Mouse (Mus musculus) kidney, postnatal 0 days (tissue): ENCODE measurements around the gene Gm16503. TPM values are rescaled to one million over a fixed set of nuclear protein-coding genes. Genes with fewer than 3 reads are reported as not detected.
A peak's percentile ranks its signal among the peaks of the same experiment; 100 is the strongest.
"Not testable (repeated sequence)": the region's sequence is repeated elsewhere in the genome, so short reads cannot be mapped to it uniquely, and the experiment has no call there.

ENCODE experiments used
- ATAC-seq: fragments of 200-750 bp; cut with Nextera tagmentation; replicated peaks from 2 replicates; pipeline ENCODE4 v1.8.0; 2017; ENCODE audit warnings: low read depth, moderate number of reproducible peaks, moderate TSS enrichment, moderate library complexity; ENCODE audit not compliant: low FRiP score
- DNase-seq: peaks from one replicate; pipeline ENCODE4 v3.0.0-alpha.2; 2016; ENCODE audit warnings: low spot score
- H3K27ac ChIP-seq: fragments of 300-500 bp; sonication (generic); 2 replicates; pipeline ENCODE4 v1.5.1; 2014; ENCODE audit warnings: mild to moderate bottlenecking
- H3K27me3 ChIP-seq: fragments of 300-500 bp; sonication (generic); 2 replicates; pipeline ENCODE4 v1.6.1; 2014; ENCODE audit warnings: low read length, mixed read lengths; ENCODE audit not compliant: insufficient read depth
- H3K36me3 ChIP-seq: fragments of 300-500 bp; sonication (generic); 2 replicates; pipeline ENCODE4 v1.6.1; 2014; ENCODE audit warnings: low read length, mixed read lengths; ENCODE audit not compliant: insufficient read depth
- H3K4me1 ChIP-seq: fragments of 300-500 bp; sonication (generic); replicated peaks from 2 replicates; pipeline ENCODE4 v1.6.1; 2014; ENCODE audit warnings: antibody characterized with exemption, low read length, mixed read lengths; ENCODE audit not compliant: insufficient read depth
- H3K4me2 ChIP-seq: fragments of 300-500 bp; sonication (generic); 2 replicates; pipeline ENCODE4 v1.6.1; 2014; ENCODE audit warnings: mild to moderate bottlenecking, low read length, moderate library complexity, mixed read lengths
- H3K4me3 ChIP-seq: fragments of 300-500 bp; sonication (generic); replicated peaks from 2 replicates; pipeline ENCODE4 v1.5.1; 2014; ENCODE audit warnings: low read depth, low read length
- H3K9ac ChIP-seq: fragments of 300-500 bp; sonication (generic); 2 replicates; pipeline ENCODE4 v1.6.1; 2014; ENCODE audit warnings: low read depth, low read length
- H3K9me3 ChIP-seq: fragments of 300-500 bp; sonication (generic); replicated peaks from 2 replicates; pipeline ENCODE4 v1.6.1; 2016; ENCODE audit warnings: low read length, inconsistent platforms, mixed read lengths
- CTCF ChIP-seq: IDR thresholded peaks from 2 replicates; pipeline ENCODE4 v1.5.1; 2016; ENCODE audit warnings: antibody characterized with exemption, low read depth, mild to moderate bottlenecking, moderate library complexity
- WGBS: fragments of 180-500 bp; shearing (Covaris S2); extraction: QIAGEN DNeasy Blood & Tissue Kit; methylation state at CpG from one replicate; pipeline ENCODE4 v1.1.7; 2014; 5-methylcytosine and 5-hydroxymethylcytosine counted together
- polyA plus RNA-seq: library from polyadenylated mRNA; unstranded; fragments of >200 nt; fragmentation: Nextera tagmentation; extraction: Ambion mirVana; gene quantifications from 2 replicates; pipeline ENCODE4 v1.2.1, GENCODE M21; 2015

Gene Gm16503
- polyA plus RNA-seq, 1 experiment from 2014 or later: 0.14 TPM

DNA sequence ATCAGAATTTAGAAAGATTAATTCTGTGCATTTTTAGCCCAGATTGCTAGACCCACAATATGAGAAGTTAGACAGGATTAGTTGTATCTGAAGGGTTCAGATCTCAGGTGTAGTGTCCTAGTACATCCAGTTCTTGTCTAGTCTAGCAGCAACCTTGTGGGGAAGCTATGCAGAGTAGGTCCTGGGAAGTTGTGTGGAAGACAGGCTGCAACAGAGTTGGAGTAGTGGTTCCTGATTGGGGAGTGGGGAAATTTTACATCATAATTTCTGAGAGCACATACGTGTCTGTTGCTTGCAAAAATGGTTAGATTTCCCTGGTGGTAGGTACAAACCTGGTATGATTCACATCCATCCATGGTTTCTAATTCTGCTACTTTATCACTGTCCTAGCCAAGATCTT, 14.9 kb upstream of the Gm16503 start:
- 88% methylated on average over 1 of the region's 1 CpGs for WGBS
- ATAC-seq (no peak), DNase-seq (no peak)
- Histone ChIP-seq H3K4me1 (no peaks in the 10 kb centered on the region), H3K27ac (no peak overlapping the region), H3K9ac (no peak overlapping the region), H3K36me3 (no peaks in the 10 kb centered on the region), H3K27me3 (no peaks in the 10 kb centered on the region), H3K4me3 (no peak overlapping the region), H3K4me2 (no peak overlapping the region), H3K9me3 (peaks cover 30% of the 10 kb centered on the region)
- TF ChIP-seq CTCF: no peak

DNA sequence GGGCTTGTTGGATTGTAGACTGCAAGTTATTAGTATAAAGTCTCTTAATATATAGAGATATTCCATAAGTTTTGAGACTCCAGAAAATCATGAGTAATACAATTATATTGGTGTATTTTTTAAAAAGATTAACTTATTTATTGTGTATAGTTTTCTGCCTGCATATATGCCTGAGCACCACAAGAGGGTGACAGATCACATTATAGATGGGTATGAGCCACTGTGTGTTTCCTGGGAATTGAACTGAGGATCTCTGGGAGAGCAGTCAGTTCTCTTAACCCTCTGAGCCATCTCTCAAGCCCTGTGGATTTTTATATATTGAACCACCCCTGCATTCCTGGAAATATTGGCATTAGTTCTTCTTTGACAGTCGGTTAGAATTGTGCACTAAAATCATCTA, 9.7 kb upstream of the Gm16503 start:
- H3K9ac ChIP-seq: no peak overlapping the region
- H3K9me3 ChIP-seq: peaks cover 16% of the 10 kb centered on the region
- H3K4me1 ChIP-seq: no peaks in the 10 kb centered on the region
- DNase-seq: no peak
- H3K36me3 ChIP-seq: no peaks in the 10 kb centered on the region
- H3K4me2 ChIP-seq: no peak overlapping the region
- H3K4me3 ChIP-seq: no peak overlapping the region
- H3K27me3 ChIP-seq: no peaks in the 10 kb centered on the region
- no peak for ATAC-seq
- TF ChIP-seq CTCF: no peak
- no peak overlapping the region for H3K27ac ChIP-seq
- WGBS: 90% methylated on average over 1 of the region's 1 CpGs

DNA sequence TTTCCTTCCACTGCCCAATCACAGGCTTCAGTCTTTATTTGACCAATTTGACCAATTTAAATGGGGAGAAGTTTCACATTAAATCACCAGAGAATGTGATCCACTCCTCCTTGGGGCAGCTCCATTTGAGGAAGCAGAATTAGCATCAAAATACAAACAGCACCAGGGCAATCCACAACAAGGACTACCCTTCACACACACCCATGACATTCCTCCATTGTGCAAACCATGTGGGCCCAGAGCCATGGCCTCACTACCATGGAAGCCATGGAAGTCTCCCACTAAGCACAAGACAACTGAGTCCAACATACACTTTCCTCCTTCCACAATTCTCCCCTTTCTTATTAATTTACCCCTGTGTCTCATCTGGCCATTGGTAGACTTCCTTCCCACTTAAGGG, 4.1 kb upstream of the Gm16503 start:
- H3K27ac ChIP-seq, ATAC-seq, H3K4me1 ChIP-seq, DNase-seq, H3K4me2 ChIP-seq, H3K4me3 ChIP-seq, H3K36me3 ChIP-seq, H3K9ac ChIP-seq, H3K27me3 ChIP-seq: not testable (repeated sequence)
- H3K9me3 ChIP-seq: peaks cover 13% of the 10 kb centered on the region; the same call in 1 of the 2 replicates

DNA sequence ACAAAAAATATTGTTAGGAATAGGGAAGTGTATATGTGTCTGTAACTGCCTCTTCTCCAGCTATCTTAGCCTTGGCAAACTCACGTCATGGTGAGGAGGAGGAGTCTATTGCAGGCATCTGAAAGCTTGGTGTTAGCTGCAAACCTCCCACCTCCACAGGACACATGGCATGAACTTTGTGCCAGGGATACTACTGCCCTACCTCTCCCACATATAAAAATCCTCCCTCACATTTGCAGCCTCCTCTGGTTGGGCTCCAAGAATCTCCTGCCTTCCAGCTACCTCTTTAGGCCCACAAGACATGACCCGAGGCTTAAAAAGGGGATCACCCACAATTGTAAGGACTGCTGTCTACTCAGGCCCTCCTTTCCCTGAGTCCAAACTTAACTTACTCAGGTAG, 2.3 kb upstream of the Gm16503 start:
- no peak for ATAC-seq
- Histone ChIP-seq H3K27me3 (no peaks in the 10 kb centered on the region), H3K9me3 (peaks cover 13% of the 10 kb centered on the region; the same call in 1 of the 2 replicates), H3K27ac (no peak overlapping the region), H3K9ac (no peak overlapping the region), H3K4me1 (no peaks in the 10 kb centered on the region), H3K36me3 (no peaks in the 10 kb centered on the region), H3K4me2 (no peak overlapping the region), H3K4me3 (no peak overlapping the region)
- 86% methylated on average over 2 of the region's 2 CpGs for WGBS
- TF ChIP-seq CTCF: no peak
- DNase-seq: no peak

DNA sequence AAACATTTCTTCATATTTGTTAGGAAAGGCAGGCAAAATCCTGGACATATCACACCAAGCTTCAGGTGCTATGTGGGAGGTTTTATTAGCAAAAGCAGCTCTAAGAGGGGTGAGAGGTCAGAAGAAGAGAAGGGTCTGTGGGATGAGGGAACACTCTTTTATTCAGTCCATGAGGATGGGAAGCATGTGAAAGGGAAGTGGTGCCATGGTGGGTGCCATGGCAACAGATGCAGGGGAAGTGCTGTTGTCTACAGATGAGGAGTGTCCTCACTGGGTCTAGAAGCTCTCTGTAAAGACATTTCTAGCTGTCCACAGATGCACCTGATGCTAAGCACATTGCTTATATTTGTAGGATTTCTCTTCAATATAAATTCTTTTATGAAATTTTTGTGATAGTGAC, 1.1 kb downstream of the Gm16503 start:
- Histone ChIP-seq H3K4me2 (no peak overlapping the region), H3K27me3 (no peaks in the 10 kb centered on the region), H3K27ac (no peak overlapping the region), H3K9ac (no peak overlapping the region), H3K4me1 (no peaks in the 10 kb centered on the region), H3K9me3 (peaks cover 15% of the 10 kb centered on the region; the same call in 1 of the 2 replicates), H3K36me3 (no peaks in the 10 kb centered on the region), H3K4me3 (no peak overlapping the region)
- ATAC-seq (no peak), DNase-seq (no peak)
- TF ChIP-seq CTCF: no peak

DNA sequence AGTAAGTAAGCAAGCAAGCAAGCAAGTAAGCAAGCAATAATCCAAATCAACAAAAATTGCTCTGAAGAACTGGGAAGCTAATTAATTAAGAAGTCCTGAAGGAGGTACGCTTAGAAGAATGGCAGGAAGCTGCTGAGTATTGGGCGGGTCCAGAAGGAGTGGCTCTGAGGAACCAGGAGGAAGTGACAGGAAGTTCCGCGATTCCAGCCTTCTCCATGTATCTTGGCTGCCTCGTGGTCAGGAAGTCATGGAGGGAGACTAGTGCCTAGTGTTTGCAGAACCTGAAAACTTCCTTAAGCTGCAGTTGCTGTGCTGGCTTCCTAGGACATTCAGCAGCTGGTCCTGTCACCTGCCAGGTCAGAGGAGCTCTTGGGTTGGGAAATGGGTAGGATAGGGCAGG, 13.1 kb downstream of the Gm16503 start, which contains the start of gene Zfp985:
Gene Zfp985 (plus strand): TSS at position 207 of the 400 bp plus-strand sequence.
- not testable (repeated sequence) for H3K4me1 ChIP-seq, H3K9ac ChIP-seq, H3K4me2 ChIP-seq, H3K27ac ChIP-seq, H3K4me3 ChIP-seq, H3K27me3 ChIP-seq, ATAC-seq, H3K9me3 ChIP-seq, DNase-seq, H3K36me3 ChIP-seq
- 78% methylated on average over 5 of the region's 5 CpGs for WGBS

DNA sequence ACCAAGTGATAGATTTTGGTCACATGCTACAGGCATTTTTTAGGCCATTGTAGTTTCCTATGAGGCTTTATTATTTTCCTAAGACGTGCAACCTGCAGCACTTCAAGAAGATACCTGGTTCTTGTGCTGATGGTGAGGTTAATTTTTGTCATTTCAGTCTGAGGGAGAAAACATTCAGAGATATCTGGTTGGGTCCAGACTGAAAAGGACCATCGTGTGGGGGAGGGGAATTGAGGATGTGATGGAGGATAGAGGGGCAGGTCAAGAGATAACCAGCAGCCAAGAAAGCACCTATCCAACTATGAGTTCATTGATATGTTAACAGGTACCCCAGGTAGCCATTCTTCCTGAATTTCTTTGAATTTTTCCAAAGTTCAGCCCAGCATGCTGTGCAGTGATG, 14.3 kb downstream of the Gm16503 start:
- not testable (repeated sequence) for H3K4me3 ChIP-seq, H3K9ac ChIP-seq, H3K27me3 ChIP-seq, DNase-seq, H3K4me1 ChIP-seq, H3K9me3 ChIP-seq, H3K27ac ChIP-seq, ATAC-seq, H3K36me3 ChIP-seq, H3K4me2 ChIP-seq
- 85% methylated on average over 2 of the region's 2 CpGs for WGBS

DNA sequence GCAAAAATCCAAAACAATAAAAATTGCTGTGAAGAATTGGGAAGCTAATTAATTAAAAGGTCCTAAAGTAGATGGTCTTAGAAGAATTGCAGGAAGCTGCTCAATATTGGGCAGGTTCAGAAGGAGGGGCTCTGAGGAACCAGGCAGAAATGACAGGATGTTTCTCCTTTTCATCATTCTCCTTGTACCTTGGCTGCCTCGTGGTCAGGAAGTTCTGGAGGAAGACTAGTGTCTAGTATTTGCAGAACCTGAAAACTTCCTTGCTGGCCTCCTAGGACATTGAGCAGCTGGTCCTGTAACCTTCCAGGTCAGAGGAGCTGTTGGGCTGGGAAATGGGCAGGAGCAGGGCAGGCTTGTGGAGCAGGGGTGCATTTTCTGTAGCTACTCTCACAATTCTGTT, 16.9 kb downstream of the Gm16503 start:
- not testable (repeated sequence) for H3K27me3 ChIP-seq, DNase-seq, H3K4me1 ChIP-seq, H3K4me2 ChIP-seq, H3K9me3 ChIP-seq, H3K36me3 ChIP-seq, H3K27ac ChIP-seq, H3K4me3 ChIP-seq, H3K9ac ChIP-seq, ATAC-seq
- 38% methylated on average over 1 of the region's 1 CpGs for WGBS

DNA sequence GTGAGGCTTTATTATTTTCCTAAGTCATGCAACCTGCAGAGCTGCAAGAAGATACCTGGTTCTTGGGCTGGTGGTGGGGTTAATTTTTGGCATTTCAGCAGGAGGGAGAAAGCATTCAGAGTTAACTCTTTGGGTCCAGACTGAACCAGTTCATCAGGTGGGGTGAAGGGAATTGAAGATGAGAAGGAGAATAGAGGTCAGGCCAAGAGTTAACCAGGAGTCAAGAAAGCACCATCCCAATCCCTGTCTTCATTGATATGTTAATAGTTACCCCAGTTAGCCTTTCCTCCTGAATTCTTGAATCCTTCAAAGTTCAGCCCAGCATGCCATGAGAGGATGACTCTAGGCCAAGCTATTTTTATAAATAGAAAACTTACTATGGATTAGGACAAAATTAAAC, 18.0 kb downstream of the Gm16503 start:
- not testable (repeated sequence) for H3K4me3 ChIP-seq, H3K4me2 ChIP-seq, H3K9me3 ChIP-seq, DNase-seq, H3K9ac ChIP-seq, H3K36me3 ChIP-seq, H3K27ac ChIP-seq, H3K27me3 ChIP-seq, ATAC-seq, H3K4me1 ChIP-seq

DNA sequence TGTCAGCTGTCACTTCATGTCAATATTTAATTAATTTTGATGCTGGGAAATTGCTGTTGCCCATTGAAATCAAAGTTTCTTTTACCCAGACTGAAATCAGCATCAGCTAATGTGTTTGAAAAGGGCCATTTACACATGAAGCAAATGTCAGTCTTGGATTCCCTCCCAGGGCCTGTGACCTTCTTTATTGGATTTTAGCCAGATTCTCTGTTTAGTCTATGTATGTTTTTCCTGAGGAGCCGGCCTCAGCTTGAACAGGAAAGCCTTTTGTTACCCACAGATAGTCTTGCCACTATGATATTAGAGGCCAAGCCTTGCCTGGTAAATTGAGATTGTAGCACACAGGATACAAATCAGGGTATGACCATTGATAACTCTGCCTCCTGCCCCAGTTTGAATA, 19.1 kb downstream of the Gm16503 start:
- H3K9me3 ChIP-seq, ATAC-seq, H3K27me3 ChIP-seq, H3K9ac ChIP-seq, H3K4me3 ChIP-seq, H3K27ac ChIP-seq, H3K4me1 ChIP-seq, H3K36me3 ChIP-seq, H3K4me2 ChIP-seq: not testable (repeated sequence)
- 43% methylated on average over 1 of the region's 1 CpGs for WGBS
- peak; percentile 29 for DNase-seq
